Mouse (Mus musculus): Measurements from ENCODE around the gene Vmp1. TPM values are rescaled to one million over a fixed set of nuclear protein-coding genes. Genes with fewer than 3 reads are reported as not detected.
A peak's percentile ranks its signal among the peaks of the same experiment; 100 is the strongest.

Gene Vmp1
- polyA plus RNA-seq, 1 experiment from 2014 or later = 153 TPM

DNA sequence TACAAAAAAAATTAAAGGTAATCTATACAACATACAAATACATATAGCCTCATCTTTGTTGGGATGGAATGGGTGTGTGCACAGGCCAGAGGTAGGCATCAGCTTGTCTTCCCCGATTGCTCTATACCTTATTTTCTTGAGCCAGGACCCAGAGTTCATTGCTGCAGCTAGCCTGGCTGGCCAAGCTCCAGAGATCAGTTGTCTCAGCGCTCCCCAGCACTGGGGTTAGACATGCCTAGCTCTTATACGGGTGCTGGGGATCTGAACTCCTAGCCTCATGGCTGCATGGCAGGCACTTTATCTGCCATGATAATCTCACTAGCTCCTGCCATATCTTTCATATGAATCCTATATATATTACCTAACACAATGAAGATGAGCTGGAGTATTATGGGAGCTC lies 15.5 kb downstream of the Vmp1 start:
- WGBS = 82% methylated on average over 3 of the region's 3 CpGs
- H3K36me3 ChIP-seq = 0 out of 2 replicates have a peak, but pooled peaks cover 3% of the 10 kb centered on the region
- ATAC-seq (ENCODE audit: insufficient read depth, low FRiP score, low read depth) = no peak
- no peak overlapping the region for H3K27ac ChIP-seq
- H3K9me3 ChIP-seq = no peaks in the 10 kb centered on the region
- no peaks in the 10 kb centered on the region for H3K27me3 ChIP-seq (replicated peaks)
- no peak overlapping the region for H3K4me2 ChIP-seq
- no peaks in the 10 kb centered on the region for H3K4me1 ChIP-seq
- H3K9ac ChIP-seq = no peak overlapping the region
- no peak overlapping the region for H3K4me3 ChIP-seq (replicated peaks)

DNA sequence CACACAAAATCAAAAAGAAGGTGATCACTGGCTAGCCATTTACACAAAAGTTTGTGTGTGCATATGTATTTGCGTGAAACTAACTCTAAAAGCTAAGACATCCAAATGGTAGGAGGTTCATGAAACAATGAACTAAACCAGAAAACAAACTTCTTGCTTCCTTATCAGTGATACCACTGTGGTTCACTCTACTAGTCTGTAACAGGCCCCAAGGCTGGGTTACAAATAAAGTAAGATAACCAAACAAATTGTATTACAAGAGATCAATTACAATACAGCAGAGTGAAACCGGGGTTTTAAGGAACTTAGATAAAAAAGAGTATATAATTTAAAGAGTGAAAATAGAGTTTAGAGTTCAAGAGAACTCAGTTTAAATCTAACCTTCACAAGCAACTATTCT lies 16.1 kb downstream of the Vmp1 start:
- Histone ChIP-seq H3K4me2 (no peak overlapping the region), H3K27me3 (replicated peaks) (no peaks in the 10 kb centered on the region), H3K4me3 (replicated peaks) (no peak overlapping the region), H3K9ac (no peak overlapping the region), H3K27ac (no peak overlapping the region), H3K36me3 (0 out of 2 replicates have a peak, but pooled peaks cover 3% of the 10 kb centered on the region), H3K9me3 (no peaks in the 10 kb centered on the region), H3K4me1 (no peaks in the 10 kb centered on the region)
- WGBS = 78% methylated on average over 2 of the region's 2 CpGs
- no peak for ATAC-seq (ENCODE audit: insufficient read depth, low FRiP score, low read depth)

DNA sequence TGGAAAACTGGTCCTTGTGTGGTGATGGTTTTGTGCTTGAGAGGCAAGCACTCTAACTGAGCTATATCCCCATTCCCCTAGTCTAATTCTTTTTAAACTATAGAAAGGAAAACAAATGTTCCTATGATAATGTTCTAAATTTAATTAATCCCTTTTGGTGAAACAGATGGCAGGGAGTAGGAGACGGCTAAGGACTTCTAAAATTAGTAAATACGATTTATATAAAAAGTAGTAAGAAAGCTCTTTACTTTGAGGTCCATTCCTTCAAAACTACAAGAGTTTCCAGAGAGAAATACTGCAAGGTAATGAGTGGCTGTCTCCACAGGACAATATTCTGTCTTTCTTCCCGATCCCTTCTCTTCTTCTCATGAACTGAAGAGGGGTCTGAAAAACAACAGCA lies 19.2 kb downstream of the Vmp1 start:
- ATAC-seq (ENCODE audit: insufficient read depth, low FRiP score, low read depth) = no peak
- 91% methylated on average over 3 of the region's 3 CpGs for whole genome bisulfite sequencing
- H3K4me1 ChIP-seq = no peaks in the 10 kb centered on the region
- no peaks in the 10 kb centered on the region for H3K27me3 ChIP-seq (replicated peaks)
- peaks cover 8% of the 10 kb centered on the region; the same call in 1 of the 2 replicates for H3K36me3 ChIP-seq
- H3K9ac ChIP-seq = no peak overlapping the region
- H3K4me3 ChIP-seq (replicated peaks) = no peak overlapping the region
- no peaks in the 10 kb centered on the region for H3K9me3 ChIP-seq
- no peak overlapping the region for H3K27ac ChIP-seq
- H3K4me2 ChIP-seq = no peak overlapping the region

DNA sequence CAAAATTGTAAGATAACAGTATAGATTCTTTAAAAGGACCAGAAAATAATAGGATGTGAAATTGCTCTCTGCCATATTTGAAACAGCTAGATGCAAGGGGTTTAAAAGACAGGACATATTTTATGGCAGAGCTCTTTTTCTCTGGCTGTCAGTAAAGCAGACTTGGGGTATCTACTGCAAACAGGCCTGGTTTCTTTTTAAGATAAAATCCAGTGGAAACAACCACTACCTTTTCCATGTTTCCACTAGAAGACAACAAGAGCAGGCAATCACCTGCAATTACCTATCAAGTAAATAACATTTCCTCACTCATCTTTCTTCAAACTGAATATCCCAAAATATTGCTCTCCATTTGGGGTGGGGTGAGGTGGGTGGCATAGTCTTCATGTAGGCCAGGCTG lies 19.7 kb downstream of the Vmp1 start:
- H3K4me2 ChIP-seq = no peak overlapping the region
- H3K36me3 ChIP-seq = peaks cover 9% of the 10 kb centered on the region; the same call in 1 of the 2 replicates
- no peak overlapping the region for H3K9ac ChIP-seq
- H3K4me3 ChIP-seq (replicated peaks) = no peak overlapping the region
- no peaks in the 10 kb centered on the region for H3K9me3 ChIP-seq
- H3K27ac ChIP-seq = no peak overlapping the region
- no peaks in the 10 kb centered on the region for H3K4me1 ChIP-seq
- no peak for ATAC-seq (ENCODE audit: insufficient read depth, low FRiP score, low read depth)
- H3K27me3 ChIP-seq (replicated peaks) = no peaks in the 10 kb centered on the region

DNA sequence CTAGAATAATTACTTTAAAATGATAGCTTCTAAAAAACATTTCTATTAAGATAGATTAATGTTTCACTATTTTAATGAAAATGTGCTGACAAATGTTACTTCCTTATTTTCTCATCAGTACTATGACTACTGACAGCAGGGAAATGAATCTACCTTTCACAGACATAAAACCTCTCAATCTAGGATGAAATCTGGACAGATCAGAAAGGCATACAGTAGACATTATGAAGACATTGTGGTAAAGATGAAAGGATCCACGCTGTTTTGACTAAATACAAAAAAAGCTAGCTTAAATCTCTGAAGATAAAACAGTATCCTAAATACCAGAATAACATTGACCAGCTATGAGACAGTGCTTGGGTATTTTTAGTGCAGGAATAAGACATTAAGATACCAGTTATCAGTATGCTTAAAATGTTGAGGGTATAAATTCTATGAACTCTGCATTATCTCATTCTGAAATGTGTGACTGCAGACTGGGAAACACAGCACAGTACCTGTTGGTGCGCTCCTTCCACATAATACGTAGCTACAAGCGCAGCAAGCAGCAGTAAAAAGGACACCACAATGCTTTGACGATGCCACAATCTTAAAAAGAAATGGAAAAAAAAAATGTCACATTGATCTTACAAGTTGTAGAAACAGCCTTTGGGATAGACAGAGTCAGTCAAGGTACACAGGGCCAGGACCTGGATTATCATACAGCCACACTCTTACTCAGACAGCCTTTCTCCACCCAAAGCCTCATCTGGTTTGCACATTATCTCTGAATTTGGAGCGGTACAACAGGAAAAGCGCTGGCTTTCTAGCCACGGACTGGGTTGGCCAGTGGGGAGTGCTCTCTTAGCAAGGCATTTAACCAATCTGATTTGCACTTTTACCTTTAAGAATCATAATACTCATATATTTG lies 20.4 kb downstream of the Vmp1 start:
- Histone ChIP-seq H3K9me3 (no peaks in the 10 kb centered on the region), H3K27ac (no peak overlapping the region), H3K27me3 (replicated peaks) (no peaks in the 10 kb centered on the region), H3K36me3 (peaks cover 11% of the 10 kb centered on the region; the same call in 1 of the 2 replicates), H3K4me1 (no peaks in the 10 kb centered on the region), H3K9ac (no peak overlapping the region), H3K4me2 (no peak overlapping the region), H3K4me3 (replicated peaks) (no peak overlapping the region)
- 92% methylated on average over 8 of the region's 8 CpGs for WGBS
- ATAC-seq (ENCODE audit: insufficient read depth, low FRiP score, low read depth) = peak; percentile 90; the same call in 1 of the 2 replicates

DNA sequence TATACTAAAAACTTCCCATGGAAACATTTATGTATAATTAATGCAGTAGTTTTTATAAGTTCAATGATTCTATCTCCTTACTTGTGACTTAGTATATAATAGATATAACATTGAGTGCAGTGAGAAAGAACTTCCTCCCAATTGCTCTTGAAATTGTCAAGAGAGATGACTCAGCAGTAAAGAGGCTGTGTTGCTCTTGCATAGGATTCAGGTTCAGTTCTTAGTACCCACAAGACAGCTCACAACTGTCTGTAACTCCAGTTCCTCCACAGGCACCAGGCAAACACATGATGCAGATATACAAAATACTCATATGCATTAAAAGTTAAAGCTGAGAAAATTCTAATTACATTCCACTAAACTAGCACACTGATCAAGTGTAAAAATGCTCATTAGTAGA lies 25.8 kb downstream of the Vmp1 start:
- no peaks in the 10 kb centered on the region for H3K9me3 ChIP-seq

DNA sequence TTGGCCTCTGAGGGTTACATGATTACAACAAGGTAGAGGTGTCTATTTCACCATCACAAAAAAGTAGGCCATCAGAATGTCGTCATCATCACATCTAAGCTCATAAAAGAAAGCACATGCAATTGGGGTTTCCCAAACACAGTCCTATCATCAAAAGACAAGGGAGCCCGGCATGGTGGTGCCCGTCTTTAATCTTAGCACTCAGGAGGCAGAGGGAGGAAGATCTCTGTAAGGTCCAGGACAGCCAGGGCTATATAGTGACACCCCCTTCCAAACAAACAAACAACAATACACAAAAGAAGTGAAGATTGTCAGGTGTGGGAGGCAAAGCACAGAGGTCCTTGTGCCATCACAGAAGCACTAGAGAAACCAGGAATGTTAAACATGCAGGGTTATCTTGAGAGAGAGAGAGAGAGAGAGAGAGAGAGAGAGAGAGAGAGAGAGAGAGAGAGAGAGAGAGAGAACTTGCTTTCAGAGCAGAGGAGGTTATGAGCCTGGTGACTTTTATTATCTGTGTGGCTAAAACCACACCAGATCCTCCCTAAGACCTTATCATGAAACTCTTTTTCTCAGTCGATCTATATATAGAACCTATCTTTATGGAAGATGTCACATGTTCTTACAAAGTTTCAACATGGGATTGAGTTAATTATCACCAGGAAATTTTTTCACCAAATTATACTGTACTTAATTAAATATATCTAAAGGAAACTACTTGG lies 26.6 kb downstream of the Vmp1 start:
- Histone ChIP-seq H3K9ac (no peak overlapping the region), H3K4me3 (replicated peaks) (no peak overlapping the region), H3K27ac (no peak overlapping the region), H3K4me2 (no peak overlapping the region), H3K9me3 (no peaks in the 10 kb centered on the region), H3K27me3 (replicated peaks) (no peaks in the 10 kb centered on the region), H3K4me1 (no peaks in the 10 kb centered on the region), H3K36me3 (peaks cover 7% of the 10 kb centered on the region; the same call in 1 of the 2 replicates)
- ATAC-seq (ENCODE audit: insufficient read depth, low FRiP score, low read depth) = no peak
- WGBS = 77% methylated on average over 4 of the region's 4 CpGs

More for the DNA sequence above, 25.8 kb downstream of the Vmp1 start:
- Histone ChIP-seq H3K36me3 (peaks cover 7% of the 10 kb centered on the region; the same call in 1 of the 2 replicates), H3K4me3 (replicated peaks) (no peak overlapping the region), H3K4me1 (no peaks in the 10 kb centered on the region), H3K9ac (no peak overlapping the region), H3K27me3 (replicated peaks) (no peaks in the 10 kb centered on the region), H3K4me2 (no peak overlapping the region), H3K27ac (no peak overlapping the region)
- no peak for ATAC-seq (ENCODE audit: insufficient read depth, low FRiP score, low read depth)

DNA sequence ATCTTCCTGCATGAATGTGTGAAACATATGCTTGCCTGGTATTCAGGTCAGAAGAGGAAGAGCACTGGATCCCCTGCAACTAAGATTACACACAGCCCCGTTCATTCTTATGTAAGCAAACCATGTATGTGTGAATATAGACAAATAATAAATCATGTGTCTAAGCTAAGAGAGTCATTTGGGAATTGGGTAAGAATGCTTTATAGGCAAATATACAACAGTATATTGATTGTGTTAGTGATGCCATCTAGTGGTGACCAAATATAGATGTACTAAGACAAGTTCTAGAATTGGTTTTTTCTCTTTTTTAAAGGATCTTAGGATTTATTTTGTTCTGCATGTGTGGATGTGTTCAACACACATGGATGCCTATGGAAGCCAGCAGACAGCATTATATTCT lies 28.0 kb downstream of the Vmp1 start:
- H3K9me3 ChIP-seq = no peaks in the 10 kb centered on the region
- H3K27me3 ChIP-seq (replicated peaks) = no peaks in the 10 kb centered on the region
- no peak overlapping the region for H3K4me2 ChIP-seq
- no peaks in the 10 kb centered on the region for H3K4me1 ChIP-seq
- WGBS = 7% methylated on average over 1 of the region's 1 CpGs
- H3K9ac ChIP-seq = no peak overlapping the region
- ATAC-seq (ENCODE audit: insufficient read depth, low FRiP score, low read depth) = no peak
- no peak overlapping the region for H3K27ac ChIP-seq
- H3K36me3 ChIP-seq = peaks cover 6% of the 10 kb centered on the region; the same call in 1 of the 2 replicates
- H3K4me3 ChIP-seq (replicated peaks) = no peak overlapping the region

DNA sequence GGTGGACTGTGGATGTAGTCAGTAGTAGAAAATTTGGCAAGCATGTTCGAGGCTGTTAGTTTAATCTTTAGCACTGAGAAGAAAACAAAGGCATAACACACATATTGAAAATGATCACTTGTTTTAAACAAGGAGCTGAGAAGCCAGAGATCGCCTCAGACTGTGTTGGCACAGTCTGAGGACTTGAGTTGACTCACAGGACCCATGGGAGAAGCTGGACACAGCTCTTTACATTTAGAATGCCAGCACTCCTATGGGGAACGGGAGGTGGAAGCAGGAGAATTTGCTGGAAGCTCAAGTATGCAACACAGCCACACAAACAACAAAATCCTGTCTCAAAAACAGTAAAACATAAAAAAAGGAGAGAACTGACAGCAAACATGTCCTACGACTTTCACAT lies 29.5 kb downstream of the Vmp1 start:
- Histone ChIP-seq H3K4me3 (replicated peaks) (no peak overlapping the region), H3K9me3 (no peaks in the 10 kb centered on the region), H3K4me2 (no peak overlapping the region), H3K9ac (no peak overlapping the region), H3K27me3 (replicated peaks) (no peaks in the 10 kb centered on the region), H3K4me1 (no peaks in the 10 kb centered on the region), H3K27ac (no peak overlapping the region), H3K36me3 (0 out of 2 replicates have a peak, but pooled peaks cover 2% of the 10 kb centered on the region)
- no peak for ATAC-seq (ENCODE audit: insufficient read depth, low FRiP score, low read depth)
- 81% methylated on average over 4 of the region's 4 CpGs for WGBS

DNA sequence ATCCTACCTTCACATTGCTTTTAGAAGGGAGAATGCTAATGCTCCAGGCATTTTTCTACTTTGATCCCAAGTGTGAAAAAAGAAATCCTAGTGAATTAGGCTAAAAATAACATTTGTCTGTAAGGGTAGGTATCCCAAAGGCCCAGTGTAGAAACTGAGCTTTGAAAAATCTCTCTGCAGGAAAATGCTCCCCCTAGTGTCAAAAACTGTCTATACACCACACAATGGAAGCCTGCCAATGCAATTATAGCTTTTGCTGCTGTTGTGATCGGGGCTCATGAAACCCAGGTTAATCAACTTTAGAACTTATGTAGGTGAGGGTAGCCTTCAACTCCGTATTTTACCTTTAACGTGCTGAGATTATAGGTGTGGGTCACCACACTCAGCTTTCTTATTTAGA lies 30.2 kb downstream of the Vmp1 start:
- Histone ChIP-seq H3K4me2 (no peak overlapping the region), H3K9me3 (no peaks in the 10 kb centered on the region), H3K4me3 (replicated peaks) (no peak overlapping the region), H3K9ac (no peak overlapping the region), H3K27ac (no peak overlapping the region), H3K27me3 (replicated peaks) (no peaks in the 10 kb centered on the region), H3K36me3 (no peaks in the 10 kb centered on the region), H3K4me1 (no peaks in the 10 kb centered on the region)
- no peak for ATAC-seq (ENCODE audit: insufficient read depth, low FRiP score, low read depth)
- WGBS = 28% methylated on average over 3 of the region's 3 CpGs

DNA sequence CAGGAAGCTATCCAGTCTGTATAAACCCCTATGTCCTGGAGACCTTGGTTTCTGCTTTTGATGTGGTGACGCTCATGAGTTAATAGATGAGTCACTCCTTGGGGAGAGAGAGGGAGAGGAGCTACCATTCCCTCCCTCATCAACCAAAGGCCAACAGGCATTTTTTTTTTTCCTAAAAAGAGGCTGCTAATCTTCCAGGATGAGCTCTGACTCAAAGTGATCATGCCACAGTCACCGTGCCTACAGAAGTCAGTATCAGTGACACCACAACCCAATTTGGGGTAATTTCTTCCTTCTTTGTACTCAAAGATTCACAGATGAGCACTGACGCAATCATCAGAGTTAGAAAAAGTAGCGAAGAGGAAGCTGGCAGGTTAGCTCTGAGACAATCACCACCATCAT lies 31.1 kb downstream of the Vmp1 start:
- ATAC-seq (ENCODE audit: insufficient read depth, low FRiP score, low read depth) = no peak
- H3K9me3 ChIP-seq = no peaks in the 10 kb centered on the region
- no peaks in the 10 kb centered on the region for H3K27me3 ChIP-seq (replicated peaks)
- no peak overlapping the region for H3K4me3 ChIP-seq (replicated peaks)
- no peaks in the 10 kb centered on the region for H3K36me3 ChIP-seq
- 81% methylated on average over 4 of the region's 4 CpGs for WGBS
- H3K9ac ChIP-seq = no peak overlapping the region
- no peak overlapping the region for H3K4me2 ChIP-seq
- H3K27ac ChIP-seq = no peak overlapping the region
- no peaks in the 10 kb centered on the region for H3K4me1 ChIP-seq

DNA sequence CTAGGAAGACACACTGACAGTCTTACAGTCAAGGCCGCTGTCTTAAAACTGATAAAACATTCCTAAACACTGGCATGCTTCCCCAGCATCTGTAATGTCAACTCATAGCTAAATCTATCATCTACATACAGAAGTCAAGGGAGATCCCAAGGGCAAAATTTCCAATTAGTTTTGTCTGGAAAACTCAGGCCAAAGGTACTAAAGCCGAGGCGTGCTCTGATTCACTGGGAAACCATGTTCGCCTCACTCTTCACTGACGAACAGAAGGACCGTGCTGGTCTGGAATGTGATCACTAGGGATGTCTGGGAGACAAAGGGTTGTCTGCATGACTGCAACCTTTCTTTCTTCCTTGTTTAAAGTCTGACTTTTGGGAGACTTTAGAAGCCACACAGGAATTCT lies 33.0 kb downstream of the Vmp1 start:
- Histone ChIP-seq H3K27ac (no peak overlapping the region), H3K36me3 (no peaks in the 10 kb centered on the region), H3K4me2 (no peak overlapping the region), H3K4me3 (replicated peaks) (no peak overlapping the region), H3K9ac (no peak overlapping the region), H3K9me3 (no peaks in the 10 kb centered on the region), H3K27me3 (replicated peaks) (no peaks in the 10 kb centered on the region), H3K4me1 (no peaks in the 10 kb centered on the region)
- no peak for ATAC-seq (ENCODE audit: insufficient read depth, low FRiP score, low read depth)
- WGBS = 74% methylated on average over 6 of the region's 6 CpGs

Measured in stomach, embryonic 15.5 days (tissue).